Mouse (Mus musculus) forebrain, embryonic 10.5 days (tissue): ENCODE results near the gene Gm45021. TPM values are rescaled to one million over a fixed set of nuclear protein-coding genes. Genes with fewer than 3 reads are reported as not detected.
A peak's percentile ranks its signal among the peaks of the same experiment; 100 is the strongest.

Source experiments
- DNase-seq: peaks from one replicate; pipeline ENCODE4 v3.0.0-alpha.2; 2017; ENCODE audit warnings: low spot score; ENCODE audit errors: extremely low spot score
- H3K27ac ChIP-seq: fragments of 300-500 bp; sonication (generic); 2 replicates; pipeline ENCODE4 v1.5.1; 2016; ENCODE audit warnings: mild to moderate bottlenecking
- H3K27me3 ChIP-seq: fragments of 300-500 bp; sonication (generic); 2 replicates; pipeline ENCODE4 v1.6.1; 2016; ENCODE audit warnings: mild to moderate bottlenecking; ENCODE audit not compliant: poor library complexity, severe bottlenecking
- H3K36me3 ChIP-seq: fragments of 300-500 bp; sonication (generic); replicated peaks from 2 replicates; pipeline ENCODE4 v1.6.1; 2016; ENCODE audit warnings: mild to moderate bottlenecking, moderate library complexity
- H3K4me1 ChIP-seq: fragments of 300-500 bp; sonication (generic); 2 replicates; pipeline ENCODE4 v1.6.1; 2016
- H3K4me3 ChIP-seq: fragments of 300-500 bp; sonication (generic); 2 replicates; pipeline ENCODE4 v1.5.1; 2016; ENCODE audit warnings: mild to moderate bottlenecking, moderate library complexity
- H3K9me3 ChIP-seq: fragments of 300-500 bp; sonication (generic); 2 replicates; pipeline ENCODE4 v1.6.1; 2016; ENCODE audit warnings: mild to moderate bottlenecking, moderate library complexity
- WGBS: fragments of 180-500 bp; shearing (Covaris S2); methylation state at CpG from one replicate; pipeline ENCODE4 v1.1.7; 2016; 5-methylcytosine and 5-hydroxymethylcytosine counted together
- polyA plus RNA-seq: library from polyadenylated mRNA; unstranded; fragments of >200 nt; fragmentation: Nextera tagmentation; extraction: Ambion mirVana; gene quantifications from 2 replicates; pipeline ENCODE4 v1.2.1, GENCODE M21; 2016

The Gm45021 gene
- polyA plus RNA-seq, 1 experiment from 2014 or later = not detected

GRCm38 (mm10) chr6:48581257-48581656 lies 8.2 kb upstream of the Gm45021 start:
- Histone ChIP-seq H3K4me3 (no peak overlapping the region), H3K9me3 (no peaks in the 10 kb centered on the region; the same call in 1 of the 2 replicates), H3K27ac (no peak overlapping the region), H3K27me3 (no peaks in the 10 kb centered on the region), H3K4me1 (peaks cover 8% of the 10 kb centered on the region), H3K36me3 (no peaks in the 10 kb centered on the region)
- no peak for DNase-seq
- WGBS = 48% methylated on average over 3 of the region's 3 CpGs

GRCm38 (mm10) chr6:48582037-48582436 lies 7.4 kb upstream of the Gm45021 start:
- H3K27me3 ChIP-seq = no peaks in the 10 kb centered on the region
- peaks cover 8% of the 10 kb centered on the region for H3K4me1 ChIP-seq
- H3K9me3 ChIP-seq = no peaks in the 10 kb centered on the region; the same call in 1 of the 2 replicates
- no peak for DNase-seq
- H3K36me3 ChIP-seq = no peaks in the 10 kb centered on the region
- H3K27ac ChIP-seq = no peak overlapping the region
- no peak overlapping the region for H3K4me3 ChIP-seq
- 77% methylated on average over 3 of the region's 3 CpGs for WGBS

- H3K4me3 ChIP-seq = no peak overlapping the region
- peaks cover 27% of the 10 kb centered on the region for H3K4me1 ChIP-seq
- 89% methylated on average over 3 of the region's 3 CpGs for WGBS
- DNase-seq = no peak
- H3K9me3 ChIP-seq = peaks cover 10% of the 10 kb centered on the region
- no peaks in the 10 kb centered on the region for H3K27me3 ChIP-seq
- H3K36me3 ChIP-seq = peaks cover 14% of the 10 kb centered on the region
- no peak overlapping the region for H3K27ac ChIP-seq
Observed at GRCm38 (mm10) chr6:48591221-48591845, 1.9 kb downstream of the Gm45021 start.

GRCm38 (mm10) chr6:48591871-48592270 lies 2.5 kb downstream of the Gm45021 start:
- Histone ChIP-seq H3K27ac (no peak overlapping the region), H3K36me3 (peaks cover 19% of the 10 kb centered on the region), H3K4me3 (no peak overlapping the region), H3K4me1 (peaks cover 27% of the 10 kb centered on the region), H3K27me3 (no peaks in the 10 kb centered on the region), H3K9me3 (peaks cover 16% of the 10 kb centered on the region)
- 92% methylated on average over 6 of the region's 6 CpGs for WGBS
- DNase-seq = no peak

GRCm38 (mm10) chr6:48593158-48594042 lies 4.0 kb downstream of the Gm45021 start, which contains the start of the genes Repin1 and Gm44965:
Gene Repin1, plus strand, starts transcription at chr6:48593883.
Gene Gm44965, plus strand, starts transcription at chr6:48593941.
- no peaks in the 10 kb centered on the region for H3K27me3 ChIP-seq
- H3K36me3 ChIP-seq = peaks cover 34% of the 10 kb centered on the region
- DNase-seq = peak; percentile 93
- H3K27ac ChIP-seq = peak within 1 kb of the TSS; percentile 98
- peaks cover 27% of the 10 kb centered on the region for H3K4me1 ChIP-seq
- peak within 1 kb of the TSS; percentile 87 for H3K4me3 ChIP-seq
- WGBS = 5% methylated on average over 45 of the region's 45 CpGs
- peaks cover 30% of the 10 kb centered on the region for H3K9me3 ChIP-seq

- WGBS = 1% methylated on average over 41 of the region's 41 CpGs
- peaks cover 30% of the 10 kb centered on the region for H3K9me3 ChIP-seq
- DNase-seq = no peak
Observed at GRCm38 (mm10) chr6:48594043-48594738, 4.8 kb downstream of the Gm45021 start.

GRCm38 (mm10) chr6:48595278-48595677 lies 5.9 kb downstream of the Gm45021 start:
- 47% methylated on average over 1 of the region's 1 CpGs for WGBS
- Histone ChIP-seq H3K4me1 (peaks cover 24% of the 10 kb centered on the region), H3K9me3 (peaks cover 30% of the 10 kb centered on the region), H3K27me3 (no peaks in the 10 kb centered on the region), H3K4me3 (peak overlapping the region; percentile 87), H3K36me3 (peaks cover 53% of the 10 kb centered on the region), H3K27ac (peak overlapping the region; percentile 98)
- no peak for DNase-seq

More at GRCm38 (mm10) chr6:48594043-48594738, 4.8 kb downstream of the Gm45021 start:
- Histone ChIP-seq H3K4me1 (peaks cover 26% of the 10 kb centered on the region), H3K27me3 (no peaks in the 10 kb centered on the region), H3K4me3 (peak overlapping the region; percentile 87), H3K27ac (peak overlapping the region; percentile 98), H3K36me3 (peaks cover 42% of the 10 kb centered on the region)

- no peaks in the 10 kb centered on the region for H3K27me3 ChIP-seq
- peaks cover 30% of the 10 kb centered on the region for H3K9me3 ChIP-seq
- no peak for DNase-seq
- 96% methylated on average over 45 of the region's 45 CpGs for WGBS
- H3K27ac ChIP-seq = no peak overlapping the region
- H3K4me1 ChIP-seq = peaks cover 35% of the 10 kb centered on the region
- H3K4me3 ChIP-seq = no peak overlapping the region
- H3K36me3 ChIP-seq = peaks cover 58% of the 10 kb centered on the region
Observed at GRCm38 (mm10) chr6:48596545-48597232, 7.3 kb downstream of the Gm45021 start.

GRCm38 (mm10) chr6:48597233-48597625 lies 7.8 kb downstream of the Gm45021 start:
- WGBS = 97% methylated on average over 27 of the region's 27 CpGs
- no peaks in the 10 kb centered on the region for H3K27me3 ChIP-seq
- no peak overlapping the region for H3K4me3 ChIP-seq
- DNase-seq = no peak
- peaks cover 58% of the 10 kb centered on the region for H3K36me3 ChIP-seq
- no peak overlapping the region for H3K27ac ChIP-seq
- H3K9me3 ChIP-seq = peaks cover 30% of the 10 kb centered on the region
- peaks cover 39% of the 10 kb centered on the region for H3K4me1 ChIP-seq

GRCm38 (mm10) chr6:48600594-48600993 lies 11.2 kb downstream of the Gm45021 start:
- H3K4me3 ChIP-seq = no peak overlapping the region
- DNase-seq = no peak
- WGBS = 76% methylated on average over 1 of the region's 1 CpGs
- H3K36me3 ChIP-seq = peaks cover 64% of the 10 kb centered on the region
- peaks cover 27% of the 10 kb centered on the region for H3K9me3 ChIP-seq
- H3K27ac ChIP-seq = 0 out of 2 replicates have a peak overlapping the region, but pooled peaks have one; percentile 94
- no peaks in the 10 kb centered on the region for H3K27me3 ChIP-seq
- H3K4me1 ChIP-seq = peaks cover 26% of the 10 kb centered on the region

- H3K27ac ChIP-seq = peak within 1 kb of the TSS; percentile 94
- peak within 1 kb of the TSS; percentile 71 for H3K4me3 ChIP-seq
- WGBS = 5% methylated on average over 42 of the region's 42 CpGs
- H3K4me1 ChIP-seq = peaks cover 24% of the 10 kb centered on the region
- peaks cover 55% of the 10 kb centered on the region for H3K36me3 ChIP-seq
- H3K9me3 ChIP-seq = peaks cover 18% of the 10 kb centered on the region
- DNase-seq = peak; percentile 95
- H3K27me3 ChIP-seq = no peaks in the 10 kb centered on the region
Observed at GRCm38 (mm10) chr6:48601271-48602079, 12.1 kb downstream of the Gm45021 start, which contains the start of gene Zfp775. Gene Zfp775, plus strand, starts transcription at chr6:48602063.
